Comparison of ENCODE assay signal across 25 mouse cellular contexts in genomic region chr3:123576413-123577387, GRCm38 (mm10).
DNase-seq lines count a peak whose midpoint lies in the region; ATAC-seq and TF ChIP-seq lines count a peak whose summit lies in the region.
"Had no signal": no experiment of that assay in that cellular context is flagged by ENCODE, and none has a peak within 500 bp of the region (broad histone marks: within the 10 kb centered on the region; RNA-seq: fewer than 3 reads in every experiment).

No protein-coding gene starts in this region.

- H3K36me3 ChIP-seq in liver, embryonic 16.5 days (ENCODE audit: control insufficient read depth, insufficient read depth), result no peaks in the 10 kb centered on the region
- H3K36me3 ChIP-seq: embryonic facial prominence, embryonic 13.5 days; hindbrain, embryonic 12.5 days; limb, embryonic 10.5 days had no signal

- H3K27ac ChIP-seq in liver, embryonic 16.5 days (ENCODE audit: low read length), result peak overlapping the region; percentile 82
- H3K27ac ChIP-seq in cerebellum, adult 2 months (ENCODE audit: insufficient read depth, low read length), result no peak overlapping the region
- H3K27ac ChIP-seq: embryonic facial prominence, embryonic 13.5 days; hindbrain, embryonic 12.5 days; kidney, postnatal 0 days; limb, embryonic 10.5 days; midbrain, embryonic 12.5 days had no signal

- intact Hi-C loops in gastrocnemius, postnatal 14 days (cut with DNase I; ENCODE audit: low total_unique reads), result no loop called here

- no peak for TF ChIP-seq CTCF in cerebellum, adult 2 months (IDR thresholded peaks at IDR 0.05; ENCODE audit: borderline replicate concordance, insufficient read depth, low read depth, low read length)

- H3K27me3 ChIP-seq in liver, embryonic 16.5 days (ENCODE audit: control insufficient read depth, insufficient read depth, low read depth, low read length), result no peaks in the 10 kb centered on the region
- H3K27me3 ChIP-seq in cerebellum, adult 2 months (ENCODE audit: control insufficient read depth, insufficient read depth, low read length), result no peaks in the 10 kb centered on the region
- H3K27me3 ChIP-seq: embryonic facial prominence, embryonic 13.5 days; hindbrain, embryonic 12.5 days; midbrain, embryonic 12.5 days; Patski had no signal

- H3K9me3 ChIP-seq in liver, embryonic 16.5 days (replicated peaks; ENCODE audit: control insufficient read depth, low read length), result no peaks in the 10 kb centered on the region; the same call in 1 of the 2 replicates
- H3K9me3 ChIP-seq: embryonic facial prominence, embryonic 13.5 days; hindbrain, embryonic 12.5 days; limb, embryonic 10.5 days; midbrain, embryonic 12.5 days had no signal

- no peak for TF ChIP-seq POLR2A in cerebellum, adult 2 months (IDR thresholded peaks at IDR 0.05; ENCODE audit: borderline replicate concordance, insufficient read depth, low read length)

- H3K4me2 ChIP-seq in liver, embryonic 16.5 days (ENCODE audit: low read depth, low read length), result no peak overlapping the region
- H3K4me2 ChIP-seq: embryonic facial prominence, embryonic 13.5 days; heart, embryonic 11.5 days; hindbrain, embryonic 12.5 days; midbrain, embryonic 12.5 days had no signal

- DNase-seq in frontal cortex, postnatal 14 days (ENCODE audit: low spot score in 2 of 2), result no peak
- DNase-seq in MEL-GATA-1-ER (ENCODE audit: extremely low read depth, low read depth), result peak; percentile 93
- no peak for DNase-seq in gastrocnemius, postnatal 14 days
- DNase-seq in cerebellum, adult 2 months, result no peak
- DNase-seq in lung, adult 18-20 months, result no peak
- DNase-seq: adrenal gland, postnatal 36 days; cerebellum, adult 18-20 months; cerebellum, postnatal 25 days; embryo, embryonic 11 days; layer of hippocampus, adult 9-11 months; lung, postnatal 10 days; right cerebral cortex, postnatal 4 days; thymus, postnatal 25 days had no signal

- H3K9ac ChIP-seq in liver, embryonic 16.5 days (ENCODE audit: low read depth, low read length), result no peak overlapping the region
- H3K9ac ChIP-seq: embryonic facial prominence, embryonic 13.5 days; hindbrain, embryonic 12.5 days; midbrain, embryonic 12.5 days had no signal

- no peak overlapping the region for H3K4me3 ChIP-seq in liver, embryonic 16.5 days (ENCODE audit: low read depth, low read length)
- no peak overlapping the region for H3K4me3 ChIP-seq in cerebellum, adult 2 months (replicated peaks; ENCODE audit: insufficient read depth, low read depth, low read length)
- H3K4me3 ChIP-seq: embryonic facial prominence, embryonic 13.5 days; hindbrain, embryonic 12.5 days; limb, embryonic 10.5 days; midbrain, embryonic 12.5 days had no signal

- WGBS in liver, embryonic 16.5 days (ENCODE audit: insufficient replicate concordance), result 73% methylated on average over 21 of the region's 21 CpGs
- WGBS in cerebellum, adult 2 months, result 92% methylated on average over 21 of the region's 21 CpGs

- H3K4me1 ChIP-seq in liver, embryonic 16.5 days (ENCODE audit: control insufficient read depth, low read depth, low read length), result peaks cover 6% of the 10 kb centered on the region
- H3K4me1 ChIP-seq in cerebellum, adult 2 months (ENCODE audit: control insufficient read depth, insufficient read depth, low read length), result no peaks in the 10 kb centered on the region
- H3K4me1 ChIP-seq: embryonic facial prominence, embryonic 13.5 days; hindbrain, embryonic 12.5 days; limb, embryonic 10.5 days; midbrain, embryonic 12.5 days had no signal

- ATAC-seq in frontal cortex, adult (ENCODE audit: low TSS enrichment), result peak; percentile 80
- ATAC-seq in erythroid progenitor cell, adult 5-6 weeks (replicated peaks; ENCODE audit: low FRiP score, poor library complexity, severe bottlenecking), result peak; percentile 90
- peak; percentile 73 for ATAC-seq in liver, embryonic 16.5 days (ENCODE audit: low read depth)
- ATAC-seq: forebrain, embryonic 16.5 days; intestine, postnatal 0 days; Patski had no signal
